Mouse (Mus musculus) CD4-positive helper T cell, adult 2 months (primary cell): ENCODE results near the gene Vmn1r127.
"Not testable (repeated sequence)": the region's sequence is repeated elsewhere in the genome, so short reads cannot be mapped to it uniquely, and the experiment has no call there.

Experiments
- DNase-seq: peaks from one replicate; pipeline ENCODE4 v3.0.0-alpha.2; 2012; ENCODE audit warnings: low read depth, missing footprints, low spot score

Gene Vmn1r127

DNA sequence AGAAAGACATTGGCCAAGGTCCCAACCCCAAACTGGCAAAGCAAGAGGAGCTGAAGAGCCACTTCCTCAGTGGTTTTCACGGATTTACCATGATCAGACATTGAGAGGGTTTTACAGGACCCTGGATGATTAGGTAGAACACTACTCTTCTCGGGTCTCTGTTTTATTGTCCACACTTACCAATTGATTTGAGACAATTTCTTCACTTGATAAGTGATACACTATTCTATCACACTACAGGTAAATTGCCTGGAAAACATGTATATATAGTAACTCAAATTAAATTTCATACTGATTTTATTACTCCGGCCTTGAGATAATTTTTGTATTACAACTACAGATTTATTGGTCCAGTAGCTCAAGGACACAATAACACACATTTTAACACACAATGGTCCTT lies at the start of gene Vmn1r127:
Vmn1r127 (minus strand) TSS at position 101 of the 400 bp plus-strand sequence.
- DNase-seq = not testable (repeated sequence)

GRCm38 (mm10) chr7:21361191-21361590 lies 41.5 kb upstream of the Vmn1r127 start, which contains the start of gene Vmn1r129:
TSS of gene Vmn1r129 (minus strand) at chr7:21361291.
- not testable (repeated sequence) for DNase-seq

DNA sequence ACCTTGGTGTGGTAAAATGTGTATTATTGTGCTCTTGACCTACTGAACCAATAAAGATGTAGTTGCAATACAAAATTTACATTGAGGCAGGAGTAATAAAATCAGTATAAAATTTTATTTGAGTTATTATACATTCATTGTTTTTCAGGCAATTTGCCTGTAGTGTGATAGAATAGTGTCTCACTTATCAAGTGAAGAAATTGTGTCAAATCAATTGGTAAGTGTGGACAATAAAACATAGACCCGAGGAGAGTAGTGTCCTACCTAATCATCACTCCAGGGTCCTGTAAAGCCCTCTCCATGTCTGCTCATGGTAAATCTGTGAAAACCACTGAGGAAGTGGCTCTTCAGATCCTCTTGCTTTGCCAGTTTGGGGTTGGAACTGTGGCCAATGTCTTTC lies 29.4 kb upstream of the Vmn1r127 start, which contains the start of gene Vmn1r128:
Vmn1r128 (plus strand) TSS at position 301 of the 400 bp plus-strand sequence.
- not testable (repeated sequence) for DNase-seq

GRCm38 (mm10) chr7:21301367-21301766 lies 18.3 kb downstream of the Vmn1r127 start, which contains the start of gene Vmn1r126:
TSS of gene Vmn1r126 (minus strand) at chr7:21301467.
- DNase-seq = not testable (repeated sequence)

DNA sequence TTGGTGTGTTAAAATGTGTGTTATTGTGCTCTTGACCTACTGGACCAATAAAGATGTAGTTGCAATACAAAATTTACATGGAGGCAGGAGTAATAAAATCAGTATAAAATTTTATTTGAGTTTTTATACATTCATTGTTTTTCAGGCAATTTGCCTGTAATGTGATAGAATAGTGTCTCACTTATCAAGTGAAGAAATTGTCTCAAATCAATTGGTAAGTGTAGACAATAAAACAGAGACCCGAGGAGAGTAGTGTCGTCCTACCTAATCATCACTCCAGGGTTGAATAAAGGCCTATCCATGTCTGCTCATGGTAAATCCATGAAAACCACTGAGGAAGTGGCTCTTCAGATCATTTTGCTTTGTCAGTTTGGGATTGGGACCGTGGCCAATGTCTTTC lies 47.8 kb downstream of the Vmn1r127 start, which contains the start of gene Vmn1r125:
Vmn1r125 (plus strand) TSS at position 301 of the 400 bp plus-strand sequence.
- not testable (repeated sequence) for DNase-seq
